Mouse (Mus musculus): ENCODE measurements around the gene Rab11fip4.

The Rab11fip4 gene

DNA sequence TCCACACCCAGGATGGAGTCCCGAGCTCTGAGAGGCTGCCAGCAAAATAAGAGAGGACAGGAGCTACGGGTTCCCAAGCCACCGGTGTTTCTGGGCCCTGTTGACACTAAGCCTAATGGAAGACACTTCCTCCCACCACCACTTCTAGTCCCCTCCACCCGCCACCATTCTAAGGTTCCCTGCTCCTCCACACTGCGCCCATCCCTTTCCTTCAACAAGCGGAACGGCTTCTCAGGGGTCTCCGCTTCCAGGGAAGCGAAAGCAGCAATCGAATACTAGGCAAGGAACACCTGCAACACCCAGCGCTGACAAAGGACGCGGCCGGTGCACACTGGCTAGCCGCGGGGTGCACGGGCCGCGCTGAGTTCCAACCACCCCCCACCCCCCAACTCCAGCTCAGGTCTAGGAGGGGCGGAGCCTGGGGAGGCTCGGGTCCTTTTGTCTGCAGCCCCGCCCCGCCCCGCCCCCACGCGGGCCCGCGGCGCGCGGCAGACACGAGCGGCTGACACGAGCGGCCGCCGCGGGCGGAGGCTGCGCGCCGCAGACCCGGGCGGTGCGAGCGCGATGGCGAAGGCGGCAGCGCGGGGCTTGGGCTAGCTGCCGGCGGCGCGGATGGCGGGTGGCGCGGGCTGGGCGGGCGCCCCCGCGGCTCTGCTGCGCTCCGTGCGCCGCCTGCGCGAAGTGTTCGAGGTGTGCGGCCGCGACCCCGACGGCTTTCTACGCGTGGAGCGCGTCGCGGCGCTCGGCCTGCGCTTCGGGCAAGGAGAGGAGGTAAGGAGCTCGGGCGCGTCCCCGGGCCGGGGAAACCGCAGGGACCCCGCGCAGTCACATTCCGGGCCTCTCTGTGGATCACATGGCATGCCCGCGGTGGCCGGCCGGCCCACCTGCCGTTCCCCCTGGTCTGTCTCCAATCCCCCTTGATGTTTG is at the start of gene Rab11fip4:
Gene Rab11fip4, plus strand, starts transcription at position 549 of the 927 bp plus-strand sequence.
- DNase-seq: peak; percentile 67 to 80

DNA sequence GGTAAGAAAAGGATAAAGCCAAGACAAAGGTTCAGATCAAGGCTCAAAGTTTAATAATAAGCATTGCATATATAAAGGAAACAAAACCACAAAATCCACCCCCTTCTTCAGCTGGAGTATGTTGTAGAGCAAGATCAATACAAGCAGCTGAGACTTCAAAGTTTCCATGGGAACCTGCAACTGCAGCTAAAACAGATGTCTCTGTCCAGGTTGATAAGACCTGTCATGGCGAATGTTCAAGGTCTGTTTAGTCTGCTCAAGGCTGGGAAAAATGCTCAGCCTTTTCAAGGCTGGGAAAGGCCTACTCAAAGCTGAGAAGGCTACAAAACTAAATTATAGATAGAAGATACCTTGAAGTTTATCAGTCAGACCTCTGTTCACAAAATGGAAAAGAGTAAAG is 38.4 kb upstream of the Rab11fip4 start:
- DNase-seq: no peak

DNA sequence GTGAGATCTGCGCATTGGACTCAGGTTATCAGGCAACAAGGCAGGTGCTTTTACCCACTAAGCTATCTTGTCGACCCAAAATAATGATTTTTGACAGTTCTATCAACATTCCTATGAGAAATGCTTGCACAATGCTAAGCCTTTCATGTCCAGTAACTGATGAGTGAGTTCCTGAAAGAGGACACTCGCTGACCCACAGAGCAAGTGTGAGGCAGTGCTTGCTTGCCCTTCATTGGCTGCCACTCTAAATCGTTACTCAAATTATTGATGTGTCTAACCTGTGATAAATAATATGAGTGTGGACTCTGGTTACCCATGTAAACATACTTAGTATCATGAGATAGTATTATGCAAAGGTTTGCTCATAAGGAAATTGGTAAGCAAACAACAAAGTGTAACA is 30.5 kb upstream of the Rab11fip4 start:
- no peak for DNase-seq

DNA sequence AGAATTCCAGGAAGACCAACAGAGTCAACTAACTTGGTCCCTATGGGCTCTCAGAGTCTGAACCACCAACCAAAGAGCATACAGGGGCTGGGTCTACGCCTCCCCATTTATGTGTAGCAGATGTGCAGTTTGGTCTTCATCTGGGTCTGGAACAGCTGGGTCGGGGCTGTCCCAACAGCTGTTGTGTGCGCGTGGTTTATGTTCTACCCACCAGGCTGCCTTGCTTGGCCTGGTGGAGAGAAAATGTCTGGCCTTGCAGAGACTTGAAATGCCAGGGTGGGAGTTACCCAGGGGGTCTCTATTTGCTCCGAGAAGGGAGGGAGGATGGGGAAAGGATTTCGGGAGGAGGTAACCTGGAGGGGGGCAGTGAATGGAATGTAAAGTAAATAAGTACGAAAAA is 27.5 kb upstream of the Rab11fip4 start:
- no peak for DNase-seq

DNA sequence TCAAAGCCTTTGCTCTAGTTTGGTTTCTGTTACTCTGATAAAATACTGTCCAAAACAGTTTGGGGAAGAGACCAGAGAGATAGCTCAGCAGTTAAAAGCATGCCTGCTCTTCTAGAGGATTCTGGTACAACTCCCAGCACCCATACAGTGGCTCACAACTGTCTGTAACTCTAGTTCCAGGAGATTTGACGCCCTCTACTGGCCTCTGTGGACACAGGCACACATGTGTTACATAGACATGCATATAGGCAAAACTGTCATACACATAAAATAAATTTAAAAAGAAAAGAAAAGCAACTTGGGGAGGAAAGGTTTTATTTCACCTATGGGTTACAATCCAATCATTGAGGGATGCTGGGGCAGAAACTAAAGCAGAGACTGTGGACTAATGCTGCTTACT is 24.1 kb upstream of the Rab11fip4 start:
- DNase-seq: no peak

DNA sequence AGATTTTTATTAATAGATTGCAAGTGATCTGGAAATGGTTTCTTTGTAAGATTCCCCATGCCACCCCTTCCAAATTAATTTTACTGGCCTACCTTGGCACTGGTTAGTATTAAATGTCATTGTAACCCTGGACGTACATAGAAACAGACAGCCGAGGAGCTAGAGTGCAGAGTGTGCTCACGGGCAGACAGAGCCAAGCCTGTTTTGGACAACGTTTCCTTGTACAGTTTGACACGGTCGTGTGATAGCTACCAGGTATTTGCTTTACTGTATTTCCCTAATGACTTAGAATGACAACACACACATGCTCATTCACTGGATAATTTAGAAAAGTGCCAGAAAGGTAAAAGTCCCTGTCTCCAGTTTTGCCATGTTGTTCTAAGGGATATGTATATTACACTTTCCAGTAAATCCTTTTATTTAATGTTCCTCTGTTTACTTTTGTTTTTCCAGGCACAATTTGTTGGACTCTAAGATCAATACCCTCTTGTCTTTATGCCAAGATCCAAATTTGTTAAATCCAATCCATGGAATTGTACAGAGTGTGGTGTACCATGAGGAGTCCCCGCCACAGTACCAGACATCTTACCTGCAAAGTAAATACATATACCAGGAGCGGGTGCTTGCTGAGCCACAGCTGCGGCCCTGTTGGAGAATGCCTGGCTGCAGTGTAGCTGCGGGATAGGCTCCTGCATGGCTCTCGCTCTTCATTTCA is 22.7 kb upstream of the Rab11fip4 start:
- DNase-seq: no peak

DNA sequence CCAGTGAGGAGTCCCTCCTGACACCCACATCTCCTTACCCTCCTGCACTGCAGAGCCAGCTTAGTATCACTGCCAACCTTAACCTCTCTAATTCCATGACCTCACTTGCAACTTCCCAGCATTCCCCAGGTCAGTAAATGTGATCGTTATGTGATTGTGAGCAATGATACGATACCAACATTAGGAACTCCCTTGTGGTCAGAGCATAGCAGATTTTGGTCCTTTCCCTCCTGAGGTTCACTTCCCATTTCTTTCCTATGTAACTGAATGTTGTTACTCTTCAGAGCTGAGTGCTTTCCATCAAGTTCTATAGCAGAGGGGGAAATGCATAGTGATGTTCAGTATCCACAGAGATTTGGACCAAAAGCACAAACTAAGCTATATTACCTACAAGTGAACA is 20.7 kb upstream of the Rab11fip4 start:
- DNase-seq: no peak

DNA sequence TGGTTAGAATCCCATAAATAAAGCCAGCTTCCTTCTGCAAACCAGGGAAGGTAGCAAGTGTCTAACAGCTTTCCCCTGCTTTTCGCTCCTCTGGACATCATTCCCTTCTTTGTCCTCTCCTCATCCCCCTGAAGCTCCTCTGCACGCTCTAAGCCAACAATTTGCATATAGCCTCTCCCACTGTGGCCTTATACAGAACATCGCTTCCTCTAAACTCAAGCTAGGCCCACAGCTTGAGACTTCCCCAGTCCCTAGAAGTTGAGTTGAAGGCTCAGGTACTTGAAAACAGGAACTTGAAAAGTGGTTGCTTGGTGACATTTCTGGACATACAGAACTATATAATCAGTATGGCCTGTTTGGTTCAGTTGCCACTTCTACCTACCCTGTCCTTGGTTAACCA is 17.2 kb upstream of the Rab11fip4 start:
- no peak for DNase-seq

DNA sequence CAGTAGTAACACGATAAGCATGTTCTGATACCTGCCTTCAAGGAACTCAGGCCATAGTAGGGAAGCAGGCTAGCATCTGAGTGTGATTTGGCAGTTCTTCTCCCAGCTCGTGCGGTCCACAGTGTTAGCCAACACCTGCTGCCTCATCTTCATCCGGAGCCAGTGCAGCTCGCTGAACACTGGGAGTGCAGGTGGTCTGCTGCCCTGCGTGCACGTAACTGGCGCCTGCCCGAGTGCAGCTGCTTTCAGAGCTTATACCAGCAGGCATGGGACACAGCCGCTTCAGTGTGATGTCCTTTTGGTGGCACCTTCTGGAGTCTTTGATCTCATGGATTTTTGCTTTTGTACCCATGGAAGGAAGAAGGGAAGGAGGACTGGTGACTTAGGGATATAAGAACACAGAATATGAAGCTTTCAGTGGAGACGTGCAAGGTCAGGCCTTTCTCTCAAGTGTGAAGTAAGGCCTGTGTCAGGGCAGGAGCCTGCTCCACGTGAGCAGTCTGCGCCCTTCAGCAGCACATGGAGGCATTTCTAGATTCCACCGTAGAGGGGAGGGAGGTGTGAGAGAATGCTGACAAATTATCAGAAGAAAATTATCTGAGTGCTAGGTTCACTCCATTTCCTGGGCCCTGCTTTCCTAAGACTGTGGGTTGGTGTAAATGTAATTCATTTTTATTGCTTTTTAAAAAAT is 15.5 kb upstream of the Rab11fip4 start:
- DNase-seq: no peak

DNA sequence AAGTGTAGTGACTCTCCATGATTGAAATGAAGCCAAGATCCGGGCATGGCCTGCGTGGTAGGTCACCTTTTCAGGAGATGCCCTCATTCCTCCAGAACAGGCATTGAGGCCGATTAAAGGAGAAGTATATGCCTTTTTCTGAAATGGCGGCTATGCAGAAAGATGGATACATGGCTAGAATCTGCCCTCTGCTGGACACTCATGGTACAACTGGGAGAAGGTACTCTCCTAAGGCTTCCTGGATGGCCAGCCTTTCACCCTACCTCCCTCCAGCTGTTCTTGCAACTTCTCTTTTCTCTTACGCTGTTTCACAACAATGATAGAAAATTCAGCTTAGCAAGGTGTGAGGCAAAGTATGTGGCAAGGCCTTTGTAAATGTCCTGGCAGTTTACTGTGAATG is 13.3 kb upstream of the Rab11fip4 start:
- peak; percentile 77 to 80 for DNase-seq

DNA sequence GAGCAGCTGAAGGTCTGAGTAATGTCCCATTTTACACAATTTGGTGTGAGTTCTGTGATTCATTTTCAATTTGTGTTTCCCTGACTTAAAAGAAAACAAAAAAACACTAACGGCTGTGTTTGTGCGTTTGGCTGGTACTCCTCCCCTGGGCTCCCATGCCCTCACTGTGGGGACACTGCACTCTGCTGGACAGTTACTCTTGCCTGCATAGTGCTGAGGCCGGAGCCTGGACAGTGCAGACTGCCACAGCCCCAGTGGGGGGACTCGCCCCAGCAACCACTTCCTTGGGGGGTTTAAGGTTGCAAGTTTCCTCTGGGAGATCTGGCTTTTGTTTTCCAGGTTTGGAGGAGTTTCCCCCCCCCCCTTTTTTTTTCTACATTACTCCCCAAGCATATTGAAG is 10.4 kb upstream of the Rab11fip4 start:
- DNase-seq: no peak

DNA sequence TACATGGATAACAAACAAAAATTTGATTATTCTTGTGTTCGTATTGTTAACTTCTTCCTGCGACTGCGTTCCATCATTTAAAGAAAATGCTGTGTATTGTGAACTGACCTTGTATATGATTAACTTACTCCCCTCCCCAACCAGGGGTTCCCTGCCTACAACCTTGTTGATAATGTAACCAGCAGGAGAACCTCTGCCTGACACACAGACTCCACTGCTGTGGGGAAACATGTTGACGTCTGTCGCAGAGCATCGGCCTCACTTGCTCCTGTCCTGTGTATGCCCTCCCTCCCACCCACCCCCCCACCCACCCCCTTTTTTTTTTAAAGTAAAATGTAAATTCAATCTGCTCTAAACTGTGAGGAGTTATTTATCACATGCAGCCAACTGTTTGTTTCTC is 9.8 kb upstream of the Rab11fip4 start:
- DNase-seq: no peak

DNA sequence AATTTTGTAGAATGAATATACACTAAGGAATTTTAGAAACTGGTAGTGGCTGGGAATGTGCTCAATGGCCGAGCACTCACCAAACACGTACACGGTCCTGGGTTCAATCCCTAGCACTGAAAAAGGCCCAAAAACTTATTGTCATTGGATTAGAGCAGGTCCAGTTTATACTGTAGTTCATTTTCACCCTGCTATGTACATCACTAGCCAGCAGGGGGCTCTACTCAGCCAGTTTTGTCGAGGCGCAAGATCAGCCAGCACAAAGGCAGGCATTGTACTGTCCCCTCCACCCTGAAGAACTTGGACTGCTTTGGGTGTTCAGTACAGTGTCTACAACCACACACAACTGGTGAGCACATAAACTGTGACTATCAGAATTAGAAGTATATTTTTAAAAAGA is 6.8 kb upstream of the Rab11fip4 start:
- DNase-seq: peak; percentile 80 to 82

DNA sequence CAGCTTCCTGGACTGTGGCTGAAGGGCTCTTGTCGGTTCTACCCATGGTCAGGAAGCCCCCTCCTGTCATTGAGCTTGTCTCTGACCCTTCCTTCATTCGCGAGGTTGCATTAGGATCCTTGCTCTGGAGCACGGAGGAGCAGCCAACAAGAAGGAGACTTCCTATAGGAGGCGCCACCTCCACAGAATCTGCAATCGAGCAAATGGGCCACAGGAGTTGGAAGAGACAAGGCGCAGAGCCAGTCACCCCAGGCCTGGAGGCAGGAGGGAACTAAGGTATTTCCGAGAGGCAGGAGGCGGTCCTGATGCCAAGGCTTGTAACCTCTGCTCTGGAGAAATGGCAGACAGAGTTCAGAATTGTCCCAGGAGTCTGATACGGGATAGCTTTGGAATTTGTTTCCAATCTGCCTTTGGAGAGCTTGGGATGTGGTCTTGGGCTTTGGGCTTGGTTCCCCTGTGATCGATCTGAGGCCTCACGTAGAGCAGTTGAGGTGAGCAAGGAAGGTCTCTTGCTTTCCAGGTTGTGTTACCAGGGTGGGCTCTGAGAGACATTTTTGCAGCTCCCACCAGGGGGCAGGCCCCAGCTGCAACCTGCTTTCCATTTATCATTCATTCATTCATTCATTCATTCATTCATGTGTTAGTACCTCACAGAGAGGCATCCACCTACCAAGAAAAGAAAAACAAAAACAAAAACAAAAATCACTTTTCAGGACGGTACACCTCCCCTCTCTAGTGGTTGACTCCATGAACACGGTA is 1.5 kb upstream of the Rab11fip4 start:
- peak; percentile 60 to 62 for DNase-seq

DNA sequence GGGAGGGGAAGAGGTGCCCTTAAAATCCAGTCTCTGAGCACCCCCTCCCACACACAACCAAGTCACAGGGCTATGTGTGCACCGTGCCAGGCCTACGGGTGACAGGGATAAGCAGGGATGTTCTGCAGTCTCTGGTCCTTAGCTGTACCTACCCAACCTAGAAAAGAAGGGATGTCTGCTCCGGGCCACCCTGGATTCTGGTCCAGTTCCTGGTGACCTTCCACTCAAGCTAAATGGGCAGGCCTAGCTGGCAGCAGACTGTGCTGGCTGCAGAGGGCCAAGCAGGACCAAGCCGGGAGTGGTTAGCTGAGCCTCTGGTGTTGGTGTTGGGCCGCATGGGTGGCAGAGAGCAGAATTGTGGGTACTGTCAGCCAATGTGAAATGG is 571 bp downstream of the Rab11fip4 start:
- peak; percentile 66 to 72 for DNase-seq

DNA sequence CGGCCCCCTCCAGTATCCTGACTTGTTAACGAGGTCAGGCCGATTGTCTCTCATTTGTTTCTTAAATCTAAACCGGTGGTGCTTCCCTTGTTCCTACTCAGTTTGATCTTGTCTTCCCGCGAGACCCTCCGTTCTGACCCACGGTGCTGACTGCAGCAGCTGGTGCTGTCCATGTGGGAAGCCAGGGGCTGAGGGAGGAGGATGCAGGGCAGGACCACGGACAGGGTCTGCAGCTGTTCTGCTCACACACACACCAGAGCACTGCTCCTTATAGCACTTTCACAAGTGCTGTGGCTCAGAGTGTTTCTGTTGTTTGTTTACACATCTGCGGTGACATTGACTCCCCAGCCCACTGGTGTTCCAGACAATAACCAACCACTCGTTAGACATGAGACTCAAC is 2.5 kb downstream of the Rab11fip4 start:
- no peak for DNase-seq

DNA sequence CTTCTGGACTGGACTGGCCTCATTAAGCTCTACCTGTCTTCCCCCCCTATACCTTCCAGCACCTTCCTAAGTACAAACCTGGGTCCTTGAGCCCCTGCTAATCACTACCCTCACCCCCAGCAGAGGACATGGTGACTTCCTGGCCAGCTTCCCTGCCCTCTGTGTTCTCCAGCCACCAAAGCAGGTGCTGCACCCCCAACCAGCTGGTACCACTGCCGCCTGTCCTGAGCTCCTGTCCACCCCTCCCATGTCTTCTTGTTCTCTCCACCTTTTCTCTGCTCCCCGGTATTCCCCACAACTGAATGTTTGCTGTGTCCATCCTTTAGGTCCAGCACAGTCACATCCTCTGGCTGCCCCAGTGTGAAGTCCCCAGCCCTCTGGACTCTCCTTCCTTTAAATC is 19.4 kb downstream of the Rab11fip4 start:
- no peak for DNase-seq

DNA sequence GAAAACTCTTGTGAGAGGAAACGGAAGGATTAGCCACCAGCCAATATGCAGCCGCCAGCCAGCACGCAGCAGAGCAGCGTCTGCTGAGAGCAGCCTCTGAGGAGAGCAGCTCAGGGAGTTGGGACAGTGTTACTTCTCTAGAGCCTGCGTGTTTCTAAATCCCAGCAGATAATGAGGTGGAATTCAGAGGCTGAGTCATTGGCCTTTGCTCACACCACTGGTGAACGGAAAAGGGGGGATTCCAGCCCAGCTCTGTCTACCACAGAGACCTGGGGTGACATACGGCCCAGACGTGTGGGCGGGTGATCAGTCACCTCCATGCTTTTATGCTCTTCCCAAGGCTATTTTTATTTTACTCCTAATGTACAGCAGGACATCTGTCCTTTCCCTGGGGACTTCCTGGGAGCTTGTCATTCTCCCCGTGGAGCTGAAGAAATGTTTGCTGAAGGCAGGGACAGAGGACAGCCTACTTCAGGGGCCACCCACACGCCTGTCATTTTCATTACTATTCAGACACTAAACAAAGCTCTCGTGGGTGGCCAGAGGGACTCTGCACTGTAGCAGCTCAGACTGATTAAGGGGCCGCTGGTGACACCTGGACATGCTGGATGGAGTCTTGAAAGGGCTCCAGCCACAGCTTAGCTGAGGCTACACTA is 20.1 kb downstream of the Rab11fip4 start:
- peak; percentile 48 to 52 for DNase-seq

DNA sequence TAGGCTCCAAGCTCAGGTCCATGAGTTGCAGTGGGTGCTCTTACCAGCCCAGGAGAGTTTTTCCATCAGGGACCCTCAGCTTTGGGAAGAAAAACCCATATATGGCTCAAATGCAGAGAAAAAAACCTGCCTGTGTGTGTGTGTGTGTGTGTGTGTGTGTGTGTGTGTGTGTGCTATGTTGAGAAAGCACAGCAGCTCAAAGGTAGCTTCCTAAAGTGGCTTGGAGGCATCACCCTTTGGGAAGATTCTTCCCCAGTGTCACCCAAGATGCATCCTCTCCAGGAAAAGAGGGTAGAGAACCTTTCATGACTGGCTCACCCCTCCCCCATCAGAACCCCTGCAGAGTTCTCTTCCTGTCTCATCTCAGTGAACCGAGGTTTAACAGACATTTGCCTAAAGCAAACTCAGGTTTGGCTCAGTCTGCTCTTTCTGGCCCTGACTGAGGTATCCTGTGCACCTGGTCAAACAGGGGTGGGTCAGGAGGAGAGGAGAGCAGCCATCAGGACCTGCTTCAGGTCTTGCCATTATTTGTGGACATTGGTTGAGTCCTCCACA is 21.1 kb downstream of the Rab11fip4 start:
- DNase-seq: no peak

DNA sequence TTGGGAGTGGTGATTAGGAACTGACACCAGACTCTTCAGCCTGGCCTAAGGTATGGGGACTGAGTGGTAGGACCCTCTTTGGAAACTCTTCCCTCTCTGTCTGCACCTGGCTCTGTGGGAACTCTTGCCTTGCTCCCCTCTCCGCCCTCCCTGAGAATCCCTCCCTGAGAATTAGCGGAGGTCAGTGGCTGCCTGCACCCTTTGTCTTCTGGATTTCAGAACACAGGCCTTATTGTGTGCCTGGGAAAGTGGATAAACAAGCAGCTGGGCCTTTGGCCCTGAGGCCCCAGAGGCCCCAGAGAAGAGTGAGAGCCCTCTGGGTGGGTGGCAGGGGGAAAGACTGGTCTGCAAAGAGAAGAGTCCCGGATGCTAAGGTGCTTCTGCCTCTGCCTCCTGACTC is 22.1 kb downstream of the Rab11fip4 start:
- no peak for DNase-seq

DNA sequence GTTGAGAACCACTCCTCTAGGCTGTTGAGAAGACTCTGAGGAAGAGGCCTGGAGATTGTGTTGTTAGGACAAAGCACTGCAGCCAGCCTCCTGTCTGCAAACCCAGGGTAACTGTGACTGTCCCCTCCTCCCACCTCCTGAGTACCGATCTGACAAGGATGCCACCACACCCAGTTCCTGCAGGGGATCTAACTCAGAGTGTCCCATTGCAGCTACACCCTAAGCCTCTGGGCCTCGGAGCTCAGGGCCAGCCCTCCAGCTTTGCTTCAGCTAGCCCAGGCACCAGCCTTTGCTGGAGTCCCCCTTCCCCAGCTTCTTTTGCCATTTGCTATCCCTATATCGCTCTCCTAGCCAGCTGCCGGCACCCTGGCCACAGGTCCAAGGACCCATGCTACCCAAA is 22.7 kb downstream of the Rab11fip4 start:
- no peak for DNase-seq

DNA sequence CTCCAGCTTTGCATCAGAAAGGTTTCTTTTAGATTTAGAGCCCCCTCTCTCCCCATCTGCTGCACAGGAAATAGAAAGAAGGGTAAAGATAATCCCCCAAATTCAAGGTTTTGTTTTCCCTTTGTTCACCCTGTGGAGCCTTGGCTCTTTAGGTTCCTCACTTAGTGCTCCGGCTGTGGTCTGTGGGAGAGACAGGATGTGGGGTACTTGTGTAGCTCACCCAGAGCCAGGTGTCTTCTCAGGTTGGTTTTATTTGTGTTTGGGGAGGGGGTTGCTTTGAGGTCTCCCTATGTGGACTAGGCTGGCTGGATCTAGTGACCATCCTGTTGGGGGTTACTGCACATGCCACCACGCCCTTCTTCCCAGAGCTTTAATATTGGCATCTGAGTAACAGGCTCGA is 23.9 kb downstream of the Rab11fip4 start:
- DNase-seq: no peak

Measured in cerebellum, adult 18-20 months (tissue).